Mouse (Mus musculus) cerebellum, adult 11-12 months (tissue): ENCODE results near the gene Sac3d1.
"Not testable (repeated sequence)": the region's sequence is repeated elsewhere in the genome, so short reads cannot be mapped to it uniquely, and the experiment has no call there.

Source experiments
- DNase-seq: peaks from one replicate; pipeline ENCODE4 v3.0.0; 2022

The Sac3d1 gene

GRCm38 (mm10) chr19:6117986-6118676 lies at the start of gene Sac3d1:
TSS of gene Sac3d1 (minus strand) at chr19:6118650.
- DNase-seq: peak; percentile 86

GRCm38 (mm10) chr19:6166750-6167149 lies 48.3 kb upstream of the Sac3d1 start:
- DNase-seq: no peak

- no peak for DNase-seq
Observed at GRCm38 (mm10) chr19:6163872-6164547, 45.6 kb upstream of the Sac3d1 start.

- no peak for DNase-seq
Observed at GRCm38 (mm10) chr19:6157220-6157619, 38.8 kb upstream of the Sac3d1 start.

GRCm38 (mm10) chr19:6156372-6156771 lies 37.9 kb upstream of the Sac3d1 start:
- no peak for DNase-seq

- DNase-seq: no peak
Observed at GRCm38 (mm10) chr19:6155174-6155573, 36.7 kb upstream of the Sac3d1 start.

- DNase-seq: no peak
Observed at GRCm38 (mm10) chr19:6144842-6145241, 26.4 kb upstream of the Sac3d1 start.

GRCm38 (mm10) chr19:6141394-6141749 lies 22.9 kb upstream of the Sac3d1 start, which contains the start of gene Arl2:
TSS of gene Arl2 (minus strand) at chr19:6141548.
- peak; percentile 86 for DNase-seq

- peak; percentile 93 for DNase-seq
Observed at GRCm38 (mm10) chr19:6140678-6141393, 22.4 kb upstream of the Sac3d1 start, which contains the start of gene Batf2. TSS of gene Batf2 (plus strand) at chr19:6140983.

- DNase-seq: no peak
Observed at GRCm38 (mm10) chr19:6140374-6140677, 21.9 kb upstream of the Sac3d1 start.

GRCm38 (mm10) chr19:6139701-6140100 lies 21.3 kb upstream of the Sac3d1 start:
- DNase-seq: peak; percentile 71

- DNase-seq: no peak
Observed at GRCm38 (mm10) chr19:6136397-6136796, 17.9 kb upstream of the Sac3d1 start.

- DNase-seq: not testable (repeated sequence)
Observed at GRCm38 (mm10) chr19:6133197-6133596, 14.7 kb upstream of the Sac3d1 start.

GRCm38 (mm10) chr19:6132171-6132827 lies 13.8 kb upstream of the Sac3d1 start:
- no peak for DNase-seq

- not testable (repeated sequence) for DNase-seq
Observed at GRCm38 (mm10) chr19:6130414-6131128, 12.1 kb upstream of the Sac3d1 start.

- DNase-seq: peak; percentile 98
Observed at GRCm38 (mm10) chr19:6127760-6128341, 9.4 kb upstream of the Sac3d1 start, which contains the start of gene Snx15. TSS of gene Snx15 (minus strand) at chr19:6128304.

- DNase-seq: no peak
Observed at GRCm38 (mm10) chr19:6126789-6127580, 8.5 kb upstream of the Sac3d1 start.

GRCm38 (mm10) chr19:6126289-6126688 lies 7.8 kb upstream of the Sac3d1 start:
- no peak for DNase-seq

GRCm38 (mm10) chr19:6124898-6125297 lies 6.4 kb upstream of the Sac3d1 start:
- no peak for DNase-seq

- DNase-seq: peak; percentile 30
Observed at GRCm38 (mm10) chr19:6123330-6123729, 4.9 kb upstream of the Sac3d1 start.

GRCm38 (mm10) chr19:6121761-6122160 lies 3.3 kb upstream of the Sac3d1 start:
- no peak for DNase-seq
